Mouse (Mus musculus): Measurements from ENCODE around the gene Rnf150.

Rnf150 gene

DNA sequence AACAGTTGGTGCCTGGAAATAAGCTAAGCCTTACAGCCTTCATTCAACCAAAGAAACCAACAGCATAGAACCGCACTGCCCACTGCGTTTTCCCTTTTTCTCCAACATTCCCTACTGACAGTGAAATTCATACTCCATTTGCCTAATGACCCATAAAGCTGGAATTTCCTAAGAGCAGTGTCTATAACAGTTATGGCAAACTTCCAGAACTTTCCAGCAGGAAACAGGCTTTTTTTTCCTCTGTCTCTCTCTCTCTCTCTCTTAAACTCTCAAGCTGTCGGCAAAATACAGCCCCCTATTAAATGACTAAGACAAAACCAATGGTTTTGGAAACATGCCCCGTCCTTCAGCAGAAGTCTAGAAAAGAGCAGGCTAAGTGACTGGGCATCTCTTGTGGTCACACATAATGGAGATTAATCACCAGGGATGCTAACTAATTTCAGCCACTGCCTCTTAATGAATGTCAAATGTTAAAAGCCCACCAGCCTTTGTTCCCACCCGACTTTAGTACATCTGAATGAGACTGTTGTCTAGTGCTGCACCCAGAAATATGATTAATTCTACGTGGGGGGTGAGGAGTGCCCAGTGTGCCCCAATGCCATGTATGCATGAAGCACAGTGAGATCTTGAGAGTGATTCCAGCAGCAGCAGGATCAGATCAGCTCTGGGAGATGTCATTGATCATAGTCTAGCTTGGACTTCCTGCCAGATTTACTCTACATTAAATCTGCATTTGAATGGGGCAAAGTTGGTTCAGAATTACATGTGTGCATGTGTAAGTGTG, 80.3 kb downstream of the Rnf150 start:
- no peak for ATAC-seq (ENCODE audit: low TSS enrichment)

DNA sequence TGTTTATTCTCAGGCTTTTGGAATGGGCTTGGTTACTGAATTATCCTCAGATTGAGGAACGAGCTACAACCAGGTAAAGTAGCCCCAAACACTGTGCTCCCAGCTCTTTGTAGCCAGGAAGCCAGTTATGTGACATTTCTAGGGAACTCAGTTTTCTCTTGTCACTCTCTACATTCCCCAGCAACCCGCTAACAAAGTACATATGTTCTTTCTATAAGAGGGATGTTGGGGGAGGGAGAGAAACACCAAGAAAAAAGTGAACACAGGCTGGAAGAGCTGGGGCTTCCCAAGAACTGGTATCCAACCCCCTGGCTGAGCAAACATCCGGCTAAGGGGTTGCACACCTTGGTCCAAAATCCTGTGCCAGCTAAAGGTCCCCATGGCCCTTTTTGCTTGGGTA, 82.7 kb downstream of the Rnf150 start:
- ATAC-seq (ENCODE audit: low TSS enrichment): peak; percentile 84

DNA sequence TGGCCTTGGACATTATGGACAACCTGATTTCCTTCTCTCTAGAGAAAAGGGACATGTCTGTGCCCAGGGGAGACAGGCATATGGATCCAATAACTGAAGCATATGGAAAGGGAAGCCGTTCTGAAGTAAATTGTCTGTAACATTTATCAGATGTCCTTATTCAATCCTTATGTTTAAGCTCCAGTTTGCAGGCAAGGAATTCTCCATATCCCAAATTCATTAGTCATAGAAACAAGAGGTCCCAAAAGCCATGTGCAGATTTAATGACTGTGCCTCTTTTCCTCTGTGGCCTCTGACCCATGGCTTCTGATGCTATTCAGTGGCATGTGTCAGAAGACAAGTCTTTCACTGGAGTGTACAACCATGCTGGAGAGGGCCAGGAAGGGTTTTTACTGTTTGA, 83.5 kb downstream of the Rnf150 start:
- ATAC-seq (ENCODE audit: low TSS enrichment): no peak

DNA sequence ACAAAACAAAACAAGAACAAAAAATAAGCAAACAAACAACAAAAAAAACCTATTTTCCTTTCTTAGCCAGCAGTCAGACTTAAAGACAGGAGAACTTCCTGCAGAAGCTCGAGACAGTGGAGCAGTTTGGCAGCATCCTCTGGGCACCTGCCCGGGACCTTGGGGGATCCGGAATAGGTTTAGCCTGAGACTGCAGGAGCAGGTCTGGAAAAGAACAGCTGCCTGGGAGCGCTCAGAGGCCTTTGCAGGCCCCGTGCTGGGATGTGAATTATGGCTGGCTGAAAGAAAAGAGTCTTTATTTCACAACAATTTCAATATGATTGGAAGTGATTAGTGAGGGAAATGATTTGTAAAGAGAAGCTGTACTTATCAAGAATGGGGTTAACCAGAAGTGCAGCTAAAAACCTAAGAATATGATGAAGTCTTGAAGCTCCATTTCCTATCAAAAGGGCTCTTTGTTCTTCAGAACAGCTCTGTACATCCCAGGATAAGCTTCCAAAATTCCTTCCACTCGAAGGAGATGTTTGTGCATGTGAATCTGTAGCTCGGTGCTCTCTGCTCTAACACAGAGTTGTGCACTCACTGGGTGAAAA, 92.1 kb downstream of the Rnf150 start:
- ATAC-seq (ENCODE audit: low TSS enrichment): peak; percentile 58

DNA sequence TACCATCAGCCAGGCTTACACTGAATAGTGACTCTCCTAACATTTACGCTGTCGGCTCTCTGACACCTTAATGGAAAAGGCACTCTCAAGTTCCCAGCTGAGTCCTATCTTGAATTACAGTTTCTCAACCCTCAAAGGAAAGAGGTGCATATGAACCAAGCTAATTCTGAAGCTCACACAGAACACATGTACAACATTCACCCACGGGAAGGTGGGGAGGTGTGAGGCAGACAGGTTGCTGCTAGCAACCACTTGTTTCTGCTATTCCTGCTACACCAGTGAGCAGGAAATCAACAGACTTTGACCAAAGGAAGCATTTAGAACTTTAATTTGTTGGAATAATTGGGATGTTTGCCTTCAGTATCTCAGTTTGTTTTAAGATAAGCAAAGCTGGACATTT, 96.3 kb downstream of the Rnf150 start:
- peak; percentile 66 for ATAC-seq (ENCODE audit: low TSS enrichment)

DNA sequence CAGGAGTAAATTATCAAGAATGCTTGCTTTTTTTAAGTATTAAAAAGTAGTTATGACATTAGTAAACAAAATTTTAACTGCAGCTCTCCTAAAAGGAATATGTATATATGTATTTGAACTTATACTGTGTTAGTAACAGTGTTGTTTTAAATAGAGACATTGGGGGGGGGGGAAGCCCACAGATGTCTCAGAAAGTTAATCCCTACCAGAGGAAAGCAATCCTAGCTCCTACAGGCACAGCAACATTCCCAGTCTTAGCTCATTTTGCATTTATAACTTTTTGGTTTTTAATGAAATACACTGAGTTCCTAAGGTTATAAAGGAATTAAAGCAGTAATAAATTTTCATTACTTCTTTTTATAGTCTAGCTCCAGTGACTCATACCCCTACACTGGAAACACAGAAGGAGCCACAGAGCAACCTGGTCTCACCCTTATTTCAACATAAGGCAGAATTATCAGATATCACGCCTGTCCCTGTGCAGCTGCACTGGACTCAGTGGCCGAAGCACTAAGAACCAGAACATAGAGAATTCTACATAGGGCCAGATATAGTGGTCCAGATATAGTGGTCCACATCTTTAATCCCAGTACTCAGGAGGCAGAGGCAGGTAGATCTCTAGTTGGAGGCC, 96.9 kb downstream of the Rnf150 start:
- no peak for ATAC-seq (ENCODE audit: low TSS enrichment)

DNA sequence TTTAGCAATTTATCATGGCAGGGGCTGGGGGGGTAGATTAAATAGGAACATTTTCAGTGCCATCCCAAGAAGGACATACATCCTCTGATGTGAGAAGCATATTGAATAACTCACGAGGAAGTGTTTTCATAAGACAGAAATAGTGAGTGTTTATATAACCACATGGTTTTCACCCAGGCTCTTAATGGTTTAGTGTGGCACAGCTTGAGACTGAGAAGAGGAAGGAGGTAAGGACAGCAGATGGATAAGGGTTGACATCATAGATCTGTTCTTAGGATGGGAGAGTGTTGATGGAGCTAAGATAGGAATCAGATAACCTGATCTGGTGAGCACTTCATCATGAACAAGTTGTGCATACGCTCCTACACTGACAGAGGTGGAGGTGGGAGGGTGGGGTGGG, 101.4 kb downstream of the Rnf150 start:
- ATAC-seq (ENCODE audit: low TSS enrichment): peak; percentile 57

DNA sequence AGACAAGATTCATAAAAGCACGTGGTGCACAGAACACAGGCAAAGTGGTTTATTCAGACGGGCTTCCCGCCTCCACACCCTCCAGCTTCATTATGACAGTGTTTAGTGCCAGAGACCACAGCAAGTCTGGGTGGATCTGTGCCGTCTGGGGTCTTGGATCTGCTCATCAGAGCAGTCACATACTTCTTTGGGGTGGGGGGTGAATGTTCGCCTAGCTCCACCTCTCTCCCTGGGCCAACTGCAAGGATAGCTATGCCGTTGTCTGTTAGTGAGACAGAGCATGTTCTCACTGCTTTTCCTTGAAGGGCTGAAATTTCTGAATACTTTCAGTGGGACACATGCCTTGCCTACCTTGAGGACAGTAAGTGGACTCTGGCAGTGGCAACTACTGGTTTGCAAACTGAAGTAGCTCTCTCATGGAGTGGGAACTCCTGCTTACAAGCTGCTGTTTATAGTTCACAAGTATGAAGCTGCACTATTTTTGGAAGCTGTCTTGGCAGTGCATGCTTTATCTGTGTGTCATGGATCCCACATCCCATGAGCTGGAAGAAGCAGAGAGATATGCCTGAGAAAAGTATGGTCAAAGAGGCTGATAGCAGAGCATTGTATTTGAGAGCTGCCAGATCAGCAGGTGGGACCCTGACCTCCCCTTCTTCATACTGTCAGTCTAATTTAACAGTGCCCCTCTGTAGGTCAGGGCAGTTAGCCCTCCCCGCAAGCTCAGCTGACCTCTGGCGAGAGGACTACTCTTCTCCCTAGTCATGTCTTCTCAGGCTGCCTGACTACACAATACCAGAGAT, 104.9 kb downstream of the Rnf150 start:
- peak; percentile 86 for ATAC-seq (ENCODE audit: low TSS enrichment)

DNA sequence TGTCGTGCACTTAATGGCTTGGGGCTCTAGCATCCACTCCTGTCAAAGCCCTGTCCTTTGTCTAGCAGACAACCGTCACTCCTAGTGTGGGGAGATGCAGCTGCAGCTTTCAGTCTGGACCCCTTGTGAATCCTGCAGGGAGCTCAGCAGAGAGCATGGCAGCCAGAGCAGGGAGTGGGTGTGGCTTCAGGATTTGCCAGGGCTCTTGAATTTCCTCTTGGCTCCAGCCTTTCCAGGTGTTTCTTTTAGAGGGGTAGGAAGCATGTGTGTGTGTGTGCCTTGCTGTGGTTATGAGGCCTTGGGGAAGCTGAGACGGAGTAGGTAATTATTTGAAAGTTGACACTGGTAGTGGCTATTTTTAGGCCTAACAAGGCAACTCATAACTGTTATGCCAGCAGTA, 106.8 kb downstream of the Rnf150 start:
- no peak for ATAC-seq (ENCODE audit: low TSS enrichment)

DNA sequence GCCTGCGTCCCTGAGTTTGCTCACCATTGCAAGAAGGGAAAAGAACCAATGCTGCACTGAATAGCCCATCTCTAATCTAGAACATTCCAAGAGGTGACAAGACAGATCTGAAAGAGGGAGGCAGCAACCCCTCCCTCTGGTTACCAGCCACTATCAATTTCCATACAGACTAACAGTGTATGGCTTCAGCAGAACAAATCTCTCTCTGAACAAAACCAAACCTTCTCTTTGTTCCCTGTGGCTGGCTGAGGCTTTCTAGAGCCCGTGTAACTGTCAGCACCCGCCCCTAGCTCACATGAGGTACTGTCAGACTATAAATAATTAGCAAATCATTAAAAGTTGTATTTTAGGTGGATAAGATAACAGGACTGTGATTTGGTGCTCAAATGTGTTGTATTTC, 109.7 kb downstream of the Rnf150 start:
- ATAC-seq (ENCODE audit: low TSS enrichment): no peak

DNA sequence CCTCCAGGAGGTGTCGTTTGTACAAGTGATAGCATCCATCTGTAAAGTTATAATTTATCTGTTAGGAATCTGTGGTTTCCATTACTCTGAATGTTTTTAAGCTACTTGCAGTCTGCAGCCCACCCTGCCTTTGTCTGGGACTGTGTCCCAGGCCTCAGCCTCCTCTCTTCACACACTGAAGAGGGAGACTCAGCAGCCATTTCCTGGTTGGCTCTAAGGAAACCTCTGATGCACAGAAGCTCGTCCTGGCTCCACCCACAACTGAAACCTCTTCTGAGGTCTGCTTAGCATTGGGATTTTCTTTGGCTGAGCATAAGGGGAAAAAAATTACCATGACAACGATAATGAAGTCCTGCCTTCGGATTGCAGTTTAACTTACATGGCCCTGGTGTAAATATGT, 110.2 kb downstream of the Rnf150 start:
- ATAC-seq (ENCODE audit: low TSS enrichment): peak; percentile 76

DNA sequence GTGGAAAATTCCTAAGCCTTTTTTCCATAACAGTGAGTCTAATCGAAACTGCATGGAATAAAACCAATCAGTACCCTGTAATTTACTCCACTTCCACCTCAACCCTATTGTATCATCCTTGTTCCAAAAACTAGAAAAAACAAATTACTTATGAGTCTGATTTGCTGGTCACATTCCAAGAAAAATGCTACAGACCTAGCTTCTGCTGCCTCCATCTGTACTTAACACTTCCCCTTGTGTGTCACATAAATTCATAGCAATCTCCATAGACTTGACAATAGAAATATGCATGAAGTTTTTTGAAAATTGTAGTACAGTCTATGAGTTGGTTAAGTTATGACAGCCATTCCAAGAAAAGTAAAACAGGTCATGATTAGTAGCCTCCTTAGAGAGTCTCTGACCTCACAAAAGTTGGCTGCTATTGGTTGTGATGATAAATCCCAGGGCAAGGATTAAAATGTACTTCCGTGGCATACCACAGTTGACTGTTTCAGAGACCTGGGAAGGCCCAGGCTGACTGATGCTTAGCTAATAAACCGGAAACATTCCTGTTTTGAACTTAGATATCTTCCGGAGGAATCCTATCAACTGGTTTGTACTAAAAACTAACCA, 118.2 kb downstream of the Rnf150 start:
- peak; percentile 31; the same call in 1 of the 2 replicates for ATAC-seq (ENCODE audit: low TSS enrichment)

DNA sequence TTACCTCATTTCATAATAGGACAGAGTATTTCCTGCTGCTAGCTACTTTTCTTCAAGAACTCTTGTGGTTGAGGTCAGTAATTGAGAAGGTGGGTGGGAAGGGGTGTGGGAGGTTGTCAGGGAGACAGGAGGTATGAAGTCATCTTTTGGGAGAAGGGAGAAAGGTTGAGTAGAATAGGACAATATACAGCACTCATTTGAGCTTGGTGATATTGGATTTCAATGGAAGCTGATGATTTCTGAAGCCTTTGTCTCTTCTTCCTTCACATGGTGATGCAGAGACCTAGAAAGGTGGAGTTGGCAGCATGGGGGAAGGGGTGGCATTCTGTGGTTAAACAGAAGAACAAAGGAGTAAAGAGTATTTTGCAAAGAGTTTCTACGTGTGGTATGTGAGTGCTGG, 119.7 kb downstream of the Rnf150 start:
- ATAC-seq (ENCODE audit: low TSS enrichment): no peak

DNA sequence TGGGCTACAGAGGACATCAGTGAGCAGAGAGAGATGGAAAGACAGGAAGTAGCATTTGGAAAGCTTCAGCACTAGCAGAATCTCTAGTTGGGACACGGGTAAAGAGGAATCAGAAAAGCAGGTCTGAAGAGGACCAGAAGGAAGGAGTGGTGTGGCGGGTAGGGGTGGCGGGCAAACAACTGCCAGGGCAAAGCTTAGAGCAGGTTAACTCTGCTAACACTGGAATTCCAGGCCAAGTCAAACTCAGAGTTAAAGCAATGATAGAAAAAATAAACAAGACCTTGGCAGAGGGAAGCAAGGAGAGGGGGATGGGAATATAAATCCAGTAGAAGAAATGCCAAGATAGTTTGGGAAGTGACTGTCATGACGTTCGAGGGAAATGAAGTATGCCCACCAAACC, 120.1 kb downstream of the Rnf150 start:
- no peak for ATAC-seq (ENCODE audit: low TSS enrichment)

DNA sequence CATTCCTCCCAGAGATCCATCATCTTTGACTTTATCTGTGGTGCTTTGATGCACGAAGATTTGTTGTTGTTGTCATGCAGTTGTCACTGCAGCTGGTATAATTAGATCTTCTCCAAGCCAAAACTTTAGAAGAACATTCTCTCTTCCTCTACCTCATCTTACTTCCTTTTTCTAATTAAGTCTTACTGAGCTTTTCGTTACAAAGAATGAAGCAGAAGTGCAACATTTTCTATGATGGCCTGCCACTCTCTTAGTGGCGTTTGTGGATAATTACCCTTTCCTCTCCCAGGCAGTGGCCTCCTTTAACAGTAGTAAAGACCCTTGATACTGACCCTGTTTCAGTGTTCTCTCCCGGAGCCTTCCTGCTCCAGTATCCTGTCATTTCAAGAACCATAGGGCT, 128.9 kb downstream of the Rnf150 start:
- ATAC-seq (ENCODE audit: low TSS enrichment): no peak

DNA sequence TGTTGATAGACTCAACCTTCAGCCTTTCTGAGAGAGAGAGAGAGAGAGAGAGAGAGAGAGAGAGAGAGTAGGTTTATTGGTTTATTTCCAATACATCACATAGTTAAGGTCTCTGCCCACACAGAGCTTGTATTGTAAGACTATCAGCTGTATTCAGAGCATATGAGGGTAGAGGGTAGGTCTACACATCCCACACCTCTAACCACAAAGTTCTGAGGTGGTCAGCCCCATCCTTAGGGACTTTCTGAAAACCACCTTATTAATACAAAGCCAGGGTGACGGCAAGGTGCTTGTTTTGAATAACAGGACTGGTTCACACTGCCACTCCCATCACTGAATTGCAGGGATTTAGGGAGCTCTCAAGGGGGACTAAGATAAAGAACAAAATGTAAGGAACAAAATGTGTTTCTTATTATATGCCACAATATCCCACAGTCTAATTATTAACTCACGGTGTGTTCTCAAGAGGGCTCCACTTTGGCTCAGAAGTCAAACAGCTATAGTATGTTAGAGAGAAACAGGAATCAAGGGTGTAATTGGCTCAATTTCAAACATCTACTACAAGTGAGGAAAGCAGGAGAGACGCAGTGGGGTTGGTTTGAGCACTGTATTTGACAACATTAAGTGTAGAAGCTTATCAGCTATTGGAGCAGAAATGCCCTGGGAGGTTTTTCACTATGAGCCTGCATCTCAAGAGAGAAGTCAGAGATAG, 132.7 kb downstream of the Rnf150 start:
- no peak for ATAC-seq (ENCODE audit: low TSS enrichment)

DNA sequence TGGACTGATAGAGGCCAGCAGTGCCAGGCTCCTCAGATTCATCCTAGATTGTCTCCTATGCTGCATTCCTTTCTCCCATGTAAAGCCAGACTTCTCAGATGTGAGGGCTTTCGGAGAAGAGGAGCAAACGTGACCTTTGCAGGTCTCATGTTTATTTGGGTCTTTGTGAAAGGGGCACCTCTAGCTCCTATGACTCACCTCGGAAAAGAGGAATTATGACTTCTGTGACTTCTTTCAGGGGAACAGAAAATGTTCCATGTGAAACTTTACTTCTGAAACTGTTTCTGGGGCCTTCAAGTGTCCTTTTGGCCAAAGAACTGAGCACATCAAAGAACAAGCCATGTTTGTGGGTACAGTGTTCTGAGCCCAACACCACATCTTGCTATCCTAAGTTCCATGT, 133.7 kb downstream of the Rnf150 start:
- ATAC-seq (ENCODE audit: low TSS enrichment): no peak

DNA sequence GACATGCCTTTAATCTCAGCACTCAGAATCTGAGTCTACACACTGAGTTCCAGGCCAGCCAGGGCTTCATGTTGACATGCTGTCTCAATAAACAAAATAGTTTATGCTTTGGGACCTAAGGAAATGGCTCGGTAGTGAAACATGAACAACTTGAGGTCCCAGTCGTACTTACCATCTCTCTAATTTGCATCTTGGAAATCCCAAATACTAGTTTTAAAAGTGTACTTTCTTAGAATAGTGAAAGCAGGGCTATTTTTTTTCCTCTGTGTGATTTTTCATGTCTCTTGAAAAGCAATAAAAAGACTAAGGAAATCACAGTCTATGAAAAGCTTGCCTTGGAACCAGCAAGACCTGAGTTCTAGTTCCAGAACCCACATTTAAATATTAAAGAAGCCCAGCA, 135.6 kb downstream of the Rnf150 start:
- no peak for ATAC-seq (ENCODE audit: low TSS enrichment)

DNA sequence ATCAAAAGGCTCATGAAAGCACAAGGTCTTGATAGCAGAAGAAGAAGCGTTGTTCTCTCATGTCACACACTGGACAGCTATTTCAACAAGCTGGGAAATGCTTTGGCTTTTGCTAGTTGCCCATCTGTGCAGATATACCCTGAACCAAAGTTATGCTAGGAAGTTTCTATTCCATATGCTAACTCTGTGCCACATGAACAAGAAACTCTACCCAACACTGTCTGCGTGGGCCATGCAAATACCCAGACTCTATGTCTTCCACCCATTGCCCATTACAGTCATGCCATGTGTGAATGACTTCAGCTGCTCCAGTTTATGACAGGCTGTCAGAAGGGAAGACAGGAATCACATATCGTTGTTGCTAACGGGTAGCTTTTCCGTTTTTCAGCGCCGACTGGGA, 140.0 kb downstream of the Rnf150 start:
- ATAC-seq (ENCODE audit: low TSS enrichment): peak; percentile 80

DNA sequence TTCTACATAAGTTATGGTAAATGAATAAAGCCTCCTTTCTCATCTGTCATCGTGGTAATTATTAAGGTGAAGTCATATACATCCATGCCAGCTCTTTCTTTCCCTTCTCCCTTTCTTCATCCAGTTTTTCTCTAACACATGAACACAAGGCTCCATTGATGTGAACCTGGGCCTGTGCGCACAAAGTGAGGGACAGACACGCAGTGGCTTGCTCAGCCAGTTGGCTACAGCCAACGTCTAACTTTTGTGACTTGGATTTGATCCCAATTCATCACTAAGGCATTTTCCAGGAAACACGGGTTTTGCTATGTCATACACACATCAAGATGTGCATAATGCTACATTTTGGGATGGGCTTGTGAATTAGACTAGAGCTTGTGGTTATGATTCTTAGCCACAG, 146.3 kb downstream of the Rnf150 start:
- no peak for ATAC-seq (ENCODE audit: low TSS enrichment)

DNA sequence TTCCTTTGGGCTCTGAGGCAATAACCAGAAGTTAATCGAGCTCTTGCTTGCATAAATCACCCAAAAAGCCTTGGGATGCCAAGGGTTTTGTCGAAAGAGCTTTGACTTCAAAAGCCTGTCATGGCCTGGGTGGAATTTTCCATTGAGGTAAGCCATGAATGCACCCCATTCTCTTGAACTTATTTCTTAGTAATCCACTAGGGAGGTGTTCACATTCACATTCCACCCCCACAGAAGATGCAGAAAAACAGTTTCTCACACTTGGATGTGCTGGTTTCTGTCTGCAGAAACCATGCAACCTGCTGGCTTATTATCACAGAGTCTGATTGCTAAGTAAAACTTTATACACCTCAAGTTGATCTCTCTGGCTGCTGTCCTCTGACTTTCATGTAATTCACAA, 148.1 kb downstream of the Rnf150 start:
- peak; percentile 70 for ATAC-seq (ENCODE audit: low TSS enrichment)

All from frontal cortex, adult (tissue).